Mouse (Mus musculus): ENCODE measurements around the gene Rnpc3. TPM values are rescaled to one million over a fixed set of nuclear protein-coding genes. Genes with fewer than 3 reads are reported as not detected.
"Not testable (repeated sequence)": the region's sequence is repeated elsewhere in the genome, so short reads cannot be mapped to it uniquely, and the experiment has no call there.

The Rnpc3 gene
- polyA plus RNA-seq (2015; fragmentation: Nextera tagmentation; extraction: Ambion mirVana): 30.9 and 35.8 TPM in 2 replicates

- H3K4me1 ChIP-seq (ENCODE audit: insufficient read depth, low read length): peaks cover 6% of the 10 kb centered on the region; the same call in 1 of the 2 replicates
- ATAC-seq (ENCODE audit: low FRiP score, low TSS enrichment): peak; percentile 99
- H3K36me3 ChIP-seq (ENCODE audit: insufficient read depth, low read length): 0 out of 2 replicates have a peak, but pooled peaks cover 5% of the 10 kb centered on the region
- peak within 1 kb of the TSS; percentile 67 for H3K4me2 ChIP-seq (replicated peaks; ENCODE audit: low read depth, low read length)
- under 1% methylated on average over 61 of the region's 70 CpGs for WGBS
- H3K9ac ChIP-seq (replicated peaks; ENCODE audit: low read length): peak within 1 kb of the TSS; percentile 92
- H3K27me3 ChIP-seq (ENCODE audit: insufficient read depth, low read length): no peaks in the 10 kb centered on the region
- H3K4me3 ChIP-seq (ENCODE audit: low read length): peak within 1 kb of the TSS; percentile 86
- H3K27ac ChIP-seq (ENCODE audit: low read length): peak within 1 kb of the TSS; percentile 100
- H3K9me3 ChIP-seq (ENCODE audit: low read length): no peaks in the 10 kb centered on the region
Measured at GRCm38 (mm10) chr3:113629606-113630359, at the start of gene Rnpc3. Gene Rnpc3, minus strand, starts transcription at chr3:113630149.

GRCm38 (mm10) chr3:113656940-113657339 is 27.0 kb upstream of the Rnpc3 start:
- Histone ChIP-seq H3K36me3 (ENCODE audit: insufficient read depth, low read length) (no peaks in the 10 kb centered on the region), H3K4me2 (replicated peaks; ENCODE audit: low read depth, low read length) (no peak overlapping the region), H3K27me3 (ENCODE audit: insufficient read depth, low read length) (no peaks in the 10 kb centered on the region), H3K4me3 (ENCODE audit: low read length) (no peak overlapping the region), H3K9me3 (ENCODE audit: low read length) (no peaks in the 10 kb centered on the region), H3K9ac (replicated peaks; ENCODE audit: low read length) (no peak overlapping the region), H3K4me1 (ENCODE audit: insufficient read depth, low read length) (no peaks in the 10 kb centered on the region), H3K27ac (ENCODE audit: low read length) (no peak overlapping the region)
- WGBS: 58% methylated on average over 2 of the region's 2 CpGs
- ATAC-seq (ENCODE audit: low FRiP score, low TSS enrichment): no peak

GRCm38 (mm10) chr3:113654335-113654734 is 24.4 kb upstream of the Rnpc3 start:
- no peaks in the 10 kb centered on the region for H3K4me1 ChIP-seq (ENCODE audit: insufficient read depth, low read length)
- H3K36me3 ChIP-seq (ENCODE audit: insufficient read depth, low read length): no peaks in the 10 kb centered on the region
- no peak overlapping the region for H3K4me2 ChIP-seq (replicated peaks; ENCODE audit: low read depth, low read length)
- no peak overlapping the region for H3K27ac ChIP-seq (ENCODE audit: low read length)
- H3K9me3 ChIP-seq (ENCODE audit: low read length): no peaks in the 10 kb centered on the region
- WGBS: 75% methylated on average over 3 of the region's 3 CpGs
- H3K27me3 ChIP-seq (ENCODE audit: insufficient read depth, low read length): no peaks in the 10 kb centered on the region
- no peak for ATAC-seq (ENCODE audit: low FRiP score, low TSS enrichment)
- no peak overlapping the region for H3K4me3 ChIP-seq (ENCODE audit: low read length)
- no peak overlapping the region for H3K9ac ChIP-seq (replicated peaks; ENCODE audit: low read length)

- ATAC-seq (ENCODE audit: low FRiP score, low TSS enrichment); H3K4me1 ChIP-seq (ENCODE audit: insufficient read depth, low read length); H3K27ac ChIP-seq (ENCODE audit: low read length); H3K4me2 ChIP-seq (replicated peaks; ENCODE audit: low read depth, low read length); H3K27me3 ChIP-seq (ENCODE audit: insufficient read depth, low read length); H3K9ac ChIP-seq (replicated peaks; ENCODE audit: low read length); H3K36me3 ChIP-seq (ENCODE audit: insufficient read depth, low read length); H3K9me3 ChIP-seq (ENCODE audit: low read length); H3K4me3 ChIP-seq (ENCODE audit: low read length): not testable (repeated sequence)
- 41% methylated on average over 3 of the region's 3 CpGs for WGBS
Measured at GRCm38 (mm10) chr3:113651386-113651785, 21.4 kb upstream of the Rnpc3 start.

GRCm38 (mm10) chr3:113639545-113639944 is 9.6 kb upstream of the Rnpc3 start:
- Histone ChIP-seq H3K4me3 (ENCODE audit: low read length) (no peak overlapping the region), H3K27me3 (ENCODE audit: insufficient read depth, low read length) (no peaks in the 10 kb centered on the region), H3K4me2 (replicated peaks; ENCODE audit: low read depth, low read length) (no peak overlapping the region), H3K36me3 (ENCODE audit: insufficient read depth, low read length) (no peaks in the 10 kb centered on the region), H3K9ac (replicated peaks; ENCODE audit: low read length) (no peak overlapping the region), H3K9me3 (ENCODE audit: low read length) (no peaks in the 10 kb centered on the region), H3K27ac (ENCODE audit: low read length) (no peak overlapping the region), H3K4me1 (ENCODE audit: insufficient read depth, low read length) (no peaks in the 10 kb centered on the region)
- ATAC-seq (ENCODE audit: low FRiP score, low TSS enrichment): no peak
- WGBS: 76% methylated on average over 1 of the region's 1 CpGs

- no peaks in the 10 kb centered on the region for H3K9me3 ChIP-seq (ENCODE audit: low read length)
- no peak overlapping the region for H3K27ac ChIP-seq (ENCODE audit: low read length)
- H3K4me1 ChIP-seq (ENCODE audit: insufficient read depth, low read length): peaks cover 6% of the 10 kb centered on the region; the same call in 1 of the 2 replicates
- no peak overlapping the region for H3K4me2 ChIP-seq (replicated peaks; ENCODE audit: low read depth, low read length)
- no peaks in the 10 kb centered on the region for H3K36me3 ChIP-seq (ENCODE audit: insufficient read depth, low read length)
- no peak for ATAC-seq (ENCODE audit: low FRiP score, low TSS enrichment)
- no peaks in the 10 kb centered on the region for H3K27me3 ChIP-seq (ENCODE audit: insufficient read depth, low read length)
- H3K9ac ChIP-seq (replicated peaks; ENCODE audit: low read length): no peak overlapping the region
- H3K4me3 ChIP-seq (ENCODE audit: low read length): no peak overlapping the region
Measured at GRCm38 (mm10) chr3:113634220-113634619, 4.3 kb upstream of the Rnpc3 start.

- no peaks in the 10 kb centered on the region for H3K9me3 ChIP-seq (ENCODE audit: low read length)
- H3K36me3 ChIP-seq (ENCODE audit: insufficient read depth, low read length): 0 out of 2 replicates have a peak, but pooled peaks cover 2% of the 10 kb centered on the region
- H3K27me3 ChIP-seq (ENCODE audit: insufficient read depth, low read length): no peaks in the 10 kb centered on the region
- no peak overlapping the region for H3K9ac ChIP-seq (replicated peaks; ENCODE audit: low read length)
- ATAC-seq (ENCODE audit: low FRiP score, low TSS enrichment): no peak
- no peak overlapping the region for H3K27ac ChIP-seq (ENCODE audit: low read length)
- peaks cover 6% of the 10 kb centered on the region; the same call in 1 of the 2 replicates for H3K4me1 ChIP-seq (ENCODE audit: insufficient read depth, low read length)
- H3K4me3 ChIP-seq (ENCODE audit: low read length): no peak overlapping the region
- H3K4me2 ChIP-seq (replicated peaks; ENCODE audit: low read depth, low read length): no peak overlapping the region
Measured at GRCm38 (mm10) chr3:113631611-113632010, 1.7 kb upstream of the Rnpc3 start.

- Histone ChIP-seq H3K27me3 (ENCODE audit: insufficient read depth, low read length) (no peaks in the 10 kb centered on the region), H3K4me3 (ENCODE audit: low read length) (peak overlapping the region; percentile 86), H3K27ac (ENCODE audit: low read length) (peak overlapping the region; percentile 100), H3K36me3 (ENCODE audit: insufficient read depth, low read length) (0 out of 2 replicates have a peak, but pooled peaks cover 5% of the 10 kb centered on the region), H3K4me2 (replicated peaks; ENCODE audit: low read depth, low read length) (peak overlapping the region; percentile 67), H3K9ac (replicated peaks; ENCODE audit: low read length) (peak overlapping the region; percentile 92), H3K9me3 (ENCODE audit: low read length) (no peaks in the 10 kb centered on the region), H3K4me1 (ENCODE audit: insufficient read depth, low read length) (peaks cover 6% of the 10 kb centered on the region; the same call in 1 of the 2 replicates)
- 12% methylated on average over 13 of the region's 13 CpGs for WGBS
- ATAC-seq (ENCODE audit: low FRiP score, low TSS enrichment): peak; percentile 16; the same call in 1 of the 2 replicates
Measured at GRCm38 (mm10) chr3:113630564-113630963, 615 bp upstream of the Rnpc3 start.

GRCm38 (mm10) chr3:113606599-113606998 is 23.4 kb downstream of the Rnpc3 start, which contains the start of gene Amy1:
Gene Amy1, minus strand, starts transcription at chr3:113606699.
- Histone ChIP-seq H3K27me3 (ENCODE audit: insufficient read depth, low read length) (no peaks in the 10 kb centered on the region), H3K4me3 (ENCODE audit: low read length) (no peak within 1 kb of the TSS), H3K4me2 (replicated peaks; ENCODE audit: low read depth, low read length) (no peak within 1 kb of the TSS), H3K9me3 (ENCODE audit: low read length) (no peaks in the 10 kb centered on the region), H3K4me1 (ENCODE audit: insufficient read depth, low read length) (no peaks in the 10 kb centered on the region), H3K27ac (ENCODE audit: low read length) (no peak within 1 kb of the TSS), H3K9ac (replicated peaks; ENCODE audit: low read length) (no peak within 1 kb of the TSS), H3K36me3 (ENCODE audit: insufficient read depth, low read length) (peaks cover 12% of the 10 kb centered on the region)
- no peak for ATAC-seq (ENCODE audit: low FRiP score, low TSS enrichment)
- WGBS: 83% methylated on average over 2 of the region's 2 CpGs

GRCm38 (mm10) chr3:113590844-113591243 is 39.1 kb downstream of the Rnpc3 start:
- Histone ChIP-seq H3K36me3 (ENCODE audit: insufficient read depth, low read length) (0 out of 2 replicates have a peak, but pooled peaks cover 3% of the 10 kb centered on the region), H3K9me3 (ENCODE audit: low read length) (no peaks in the 10 kb centered on the region), H3K4me3 (ENCODE audit: low read length) (no peak overlapping the region), H3K4me2 (replicated peaks; ENCODE audit: low read depth, low read length) (no peak overlapping the region), H3K9ac (replicated peaks; ENCODE audit: low read length) (no peak overlapping the region), H3K27ac (ENCODE audit: low read length) (no peak overlapping the region), H3K27me3 (ENCODE audit: insufficient read depth, low read length) (no peaks in the 10 kb centered on the region), H3K4me1 (ENCODE audit: insufficient read depth, low read length) (no peaks in the 10 kb centered on the region)
- no peak for ATAC-seq (ENCODE audit: low FRiP score, low TSS enrichment)
- 73% methylated on average over 1 of the region's 1 CpGs for WGBS

All from kidney, embryonic 16.5 days (tissue).